Mouse (Mus musculus): Measurements from ENCODE around the gene Lrp5. TPM values are rescaled to one million over a fixed set of nuclear protein-coding genes. Genes with fewer than 3 reads are reported as not detected.

Gene Lrp5
- polyA plus RNA-seq, 1 experiment from 2014 or later, result 44.9 TPM

DNA sequence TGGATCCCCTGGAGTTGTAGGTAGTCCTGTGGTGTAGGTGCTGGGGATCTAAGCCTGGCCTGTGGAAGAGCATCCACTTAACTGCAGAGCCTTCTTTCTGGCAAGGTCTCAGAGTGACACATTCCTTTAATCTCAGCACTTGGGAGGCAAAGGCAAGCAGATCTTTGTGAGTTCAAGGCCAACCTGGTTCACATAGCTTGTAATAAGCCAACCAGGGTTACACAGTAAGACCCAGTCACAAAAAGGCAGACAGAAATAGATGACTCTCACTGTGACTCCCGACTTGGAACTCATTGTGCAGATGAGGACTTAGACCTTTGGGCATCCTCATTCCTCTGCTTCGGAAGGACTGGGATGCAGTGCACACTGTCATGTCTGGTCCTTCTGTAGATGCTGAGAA, 24.1 kb upstream of the Lrp5 start:
- H3K27me3 ChIP-seq, result no peaks in the 10 kb centered on the region
- no peak for ATAC-seq
- ChIA-PET POLR2A (interaction anchor here (0.7 kb wide), 1 partner anchor 68 kb away, joined by 3 read pairs; no protein-coding TSS in a partner anchor), CTCF (interaction anchor here (1.0 kb wide), 1 partner anchor 8 kb away, joined by 3 read pairs; no protein-coding TSS in a partner anchor)
- TF ChIP-seq CTCF (IDR thresholded peaks at IDR 0.05), result no peak
- in situ Hi-C loops (cut with MboI; ENCODE audit: low pct_unique_long_range_greater_than_20kb), result no loop called here
- no peak for DNase-seq (ENCODE audit: low read depth, low spot score)

DNA sequence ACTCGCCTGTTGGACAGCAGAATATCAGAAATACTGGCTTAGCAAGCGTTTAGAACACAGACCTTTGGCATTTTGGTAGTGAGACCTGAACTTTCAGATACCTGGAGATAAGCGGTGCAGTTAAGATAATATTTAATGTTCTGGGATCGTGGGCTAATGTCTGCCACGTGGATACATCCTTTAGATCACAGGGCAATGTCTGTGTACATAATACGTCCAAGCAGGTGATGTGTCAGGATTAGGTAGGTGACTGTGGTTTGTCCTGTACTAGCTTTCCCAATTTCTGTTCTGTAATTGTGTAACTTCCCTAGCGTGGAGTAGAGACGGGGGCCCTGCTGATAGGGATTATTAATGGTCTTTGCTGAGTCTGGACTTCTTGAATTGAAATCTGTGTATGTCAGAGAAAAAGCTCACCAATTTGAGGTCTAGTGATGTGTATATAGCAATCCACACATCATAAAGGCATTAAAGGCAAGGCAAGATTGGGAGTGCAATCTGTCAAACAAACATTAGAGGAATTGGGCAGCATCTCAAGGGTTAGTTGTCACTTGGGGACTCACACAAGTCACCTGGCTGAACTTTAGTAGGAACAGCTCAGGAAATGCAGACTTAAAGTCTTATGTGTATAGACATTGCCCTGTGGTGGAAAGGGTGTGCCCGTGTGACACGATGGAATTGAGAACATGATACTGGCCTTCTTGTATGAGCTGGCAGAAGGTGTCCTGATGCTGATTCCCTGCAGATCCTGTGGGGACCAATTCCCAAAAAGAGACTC, 22.8 kb upstream of the Lrp5 start:
- no peak for ATAC-seq
- in situ Hi-C loops (cut with MboI; ENCODE audit: low pct_unique_long_range_greater_than_20kb), result loop anchor here (5.0 kb wide), 1 partner anchor 87 kb away; no protein-coding TSS in a partner anchor
- DNase-seq (ENCODE audit: low read depth, low spot score), result no peak
- TF ChIP-seq CTCF (IDR thresholded peaks at IDR 0.05), result no peak
- ChIA-PET POLR2A (interaction anchor here (0.6 kb wide), 1 partner anchor 8 kb away, joined by 3 read pairs; no protein-coding TSS in a partner anchor), CTCF (interaction anchor here (0.9 to 1.3 kb wide), 4 partner anchors 9 to 13 kb away, joined by 3 to 6 read pairs (median 4); no protein-coding TSS in a partner anchor)
- no peaks in the 10 kb centered on the region for H3K27me3 ChIP-seq

DNA sequence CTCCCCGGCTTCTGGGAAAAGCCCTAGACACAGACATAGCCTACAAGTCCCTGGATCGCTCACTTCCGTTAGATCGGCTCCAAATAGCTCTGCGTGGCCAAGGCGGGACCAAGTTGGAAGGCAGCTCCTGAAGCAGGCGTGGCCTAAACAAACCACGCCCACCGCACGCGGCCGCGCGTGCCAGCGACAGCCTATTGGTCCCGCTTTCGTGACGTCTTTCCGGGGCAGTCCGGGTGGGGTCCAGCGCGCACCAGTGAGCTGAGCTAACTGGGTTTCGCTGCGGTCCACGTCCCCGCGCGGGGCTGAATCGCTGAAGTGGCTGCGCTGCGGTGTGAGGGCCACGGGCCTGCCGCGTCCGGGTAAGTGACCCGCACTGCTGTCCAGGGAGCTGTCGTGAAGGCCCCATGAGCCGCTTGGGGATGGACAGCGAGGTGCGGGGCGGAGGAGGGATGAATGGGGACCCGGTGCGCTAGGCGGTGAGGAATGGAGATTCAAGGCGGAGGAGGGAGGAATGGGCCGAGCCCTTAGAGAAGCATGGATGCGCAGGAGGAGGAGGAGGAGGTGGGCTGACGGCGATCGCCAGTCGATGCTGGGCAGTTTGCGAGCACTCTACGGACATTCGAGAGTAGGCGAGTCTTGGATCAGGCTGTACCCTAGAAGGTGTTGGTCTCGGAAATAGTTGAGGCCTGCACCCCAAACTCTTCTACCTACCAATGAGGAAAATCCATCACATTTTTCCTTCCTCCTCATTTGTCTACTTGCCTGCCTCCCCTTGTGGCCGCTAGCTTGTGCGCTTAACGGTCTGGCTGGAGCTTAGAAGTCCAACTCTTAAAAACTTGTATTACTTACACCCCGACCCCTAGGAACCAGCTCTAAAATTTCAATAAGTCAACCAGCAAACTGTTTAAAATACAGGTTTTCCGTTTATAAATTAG, 22.0 kb upstream of the Lrp5 start, which contains the start of gene 1810055G02Rik:
Gene 1810055G02Rik, plus strand, starts transcription at position 216 of the 935 bp plus-strand sequence.
- TF ChIP-seq CTCF (IDR thresholded peaks at IDR 0.05), result no peak
- ChIA-PET POLR2A (interaction anchor here (0.6 to 1.6 kb wide), 2 partner anchors 9 to 14 kb away, joined by 3 read pairs; no protein-coding TSS in a partner anchor), CTCF (interaction anchor here (1.0 to 1.3 kb wide), 5 partner anchors 9 to 108 kb away, joined by 3 to 6 read pairs (median 4); no protein-coding TSS in a partner anchor)
- ATAC-seq (peak; percentile 95), DNase-seq (ENCODE audit: low read depth, low spot score) (peak; percentile 92)
- H3K27me3 ChIP-seq, result no peaks in the 10 kb centered on the region
- in situ Hi-C loops (cut with MboI; ENCODE audit: low pct_unique_long_range_greater_than_20kb), result loop anchor here (5.0 kb wide), 1 partner anchor 86 kb away; no protein-coding TSS in a partner anchor

DNA sequence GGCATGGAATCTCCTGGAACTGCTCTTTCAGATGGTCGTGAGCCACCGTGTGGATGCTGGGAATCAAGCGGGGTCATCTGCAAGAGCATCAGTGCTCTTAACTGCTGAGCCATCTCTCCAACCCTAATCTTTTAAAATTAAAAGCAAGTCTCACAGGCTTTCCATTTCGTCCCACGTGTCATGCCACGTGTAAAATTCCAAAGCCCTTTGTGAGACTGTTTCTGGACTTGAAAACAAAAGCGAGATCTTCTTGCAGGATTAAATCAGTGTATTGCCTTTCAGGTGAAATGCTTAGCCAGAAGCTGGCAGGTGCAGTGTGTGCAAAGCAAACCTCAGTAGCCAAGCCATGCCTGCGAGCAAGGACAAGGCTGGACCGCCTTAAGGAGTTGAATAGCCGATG, 21.2 kb upstream of the Lrp5 start:
- ATAC-seq, result peak; percentile 14
- no peak for TF ChIP-seq CTCF (IDR thresholded peaks at IDR 0.05)
- POLR2A ChIA-PET, result interaction anchor here (1.6 kb wide), 1 partner anchor 13 kb away, joined by 3 read pairs; no protein-coding TSS in a partner anchor
- CTCF ChIA-PET, result interaction anchor here (1.0 to 1.2 kb wide), 2 partner anchors 69 to 107 kb away, joined by 3 to 4 read pairs; no protein-coding TSS in a partner anchor
- no peak for DNase-seq (ENCODE audit: low read depth, low spot score)
- H3K27me3 ChIP-seq, result no peaks in the 10 kb centered on the region
- in situ Hi-C loops (cut with MboI; ENCODE audit: low pct_unique_long_range_greater_than_20kb), result loop anchor here (5.0 kb wide), 1 partner anchor 85 kb away; no protein-coding TSS in a partner anchor

DNA sequence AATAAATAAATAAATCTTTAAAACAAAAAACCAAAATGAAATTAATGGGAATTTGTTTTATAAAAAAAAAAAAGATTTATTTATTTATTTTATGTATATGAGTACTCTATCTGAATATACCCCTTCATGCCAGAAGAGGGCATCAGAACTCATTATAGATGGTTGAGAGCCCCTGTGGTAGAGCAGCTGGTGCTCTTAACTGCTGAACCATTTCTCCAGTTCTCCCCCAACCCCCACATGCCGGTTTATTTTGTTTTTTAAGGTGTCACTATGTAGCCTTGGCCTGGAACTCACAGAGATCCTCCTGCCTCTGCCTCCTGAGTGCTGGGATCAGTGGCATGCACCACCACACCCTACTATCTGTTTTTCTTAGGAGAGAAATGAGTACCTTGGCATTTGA, 19.9 kb upstream of the Lrp5 start:
- POLR2A ChIA-PET, result interaction anchor here (0.7 kb wide), 1 partner anchor 27 kb away, joined by 3 read pairs; no protein-coding TSS in a partner anchor
- no peak for TF ChIP-seq CTCF (IDR thresholded peaks at IDR 0.05)
- H3K27me3 ChIP-seq, result no peaks in the 10 kb centered on the region
- in situ Hi-C loops (cut with MboI; ENCODE audit: low pct_unique_long_range_greater_than_20kb), result loop anchor here (5.0 kb wide), 1 partner anchor 84 kb away; no protein-coding TSS in a partner anchor
- CTCF ChIA-PET, result no interaction called here
- ATAC-seq, result no peak
- DNase-seq (ENCODE audit: low read depth, low spot score), result no peak

DNA sequence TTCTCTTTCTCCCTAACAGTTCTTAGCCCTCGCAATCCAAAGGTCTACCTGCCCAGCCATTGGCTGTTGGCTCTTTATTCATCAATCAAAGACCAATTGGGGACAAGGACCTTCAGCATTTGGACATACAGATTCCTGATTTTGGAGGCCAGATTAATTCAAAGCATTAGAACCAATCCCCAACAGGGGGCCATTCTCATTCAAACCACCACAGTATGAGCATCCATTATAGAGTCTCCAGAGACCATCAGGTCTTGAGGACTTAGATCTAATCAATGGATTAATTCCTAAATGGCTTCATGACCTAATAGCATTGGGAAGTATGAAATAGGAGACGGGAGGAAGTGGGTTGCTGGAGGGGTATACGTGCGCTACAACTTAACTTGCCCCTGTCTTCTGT, 16.1 kb upstream of the Lrp5 start:
- CTCF ChIA-PET, result interaction anchor here (4.2 kb wide), 1 partner anchor 78 kb away, joined by 28 read pairs; no protein-coding TSS in a partner anchor
- TF ChIP-seq CTCF (IDR thresholded peaks at IDR 0.05), result no peak
- POLR2A ChIA-PET, result no interaction called here

DNA sequence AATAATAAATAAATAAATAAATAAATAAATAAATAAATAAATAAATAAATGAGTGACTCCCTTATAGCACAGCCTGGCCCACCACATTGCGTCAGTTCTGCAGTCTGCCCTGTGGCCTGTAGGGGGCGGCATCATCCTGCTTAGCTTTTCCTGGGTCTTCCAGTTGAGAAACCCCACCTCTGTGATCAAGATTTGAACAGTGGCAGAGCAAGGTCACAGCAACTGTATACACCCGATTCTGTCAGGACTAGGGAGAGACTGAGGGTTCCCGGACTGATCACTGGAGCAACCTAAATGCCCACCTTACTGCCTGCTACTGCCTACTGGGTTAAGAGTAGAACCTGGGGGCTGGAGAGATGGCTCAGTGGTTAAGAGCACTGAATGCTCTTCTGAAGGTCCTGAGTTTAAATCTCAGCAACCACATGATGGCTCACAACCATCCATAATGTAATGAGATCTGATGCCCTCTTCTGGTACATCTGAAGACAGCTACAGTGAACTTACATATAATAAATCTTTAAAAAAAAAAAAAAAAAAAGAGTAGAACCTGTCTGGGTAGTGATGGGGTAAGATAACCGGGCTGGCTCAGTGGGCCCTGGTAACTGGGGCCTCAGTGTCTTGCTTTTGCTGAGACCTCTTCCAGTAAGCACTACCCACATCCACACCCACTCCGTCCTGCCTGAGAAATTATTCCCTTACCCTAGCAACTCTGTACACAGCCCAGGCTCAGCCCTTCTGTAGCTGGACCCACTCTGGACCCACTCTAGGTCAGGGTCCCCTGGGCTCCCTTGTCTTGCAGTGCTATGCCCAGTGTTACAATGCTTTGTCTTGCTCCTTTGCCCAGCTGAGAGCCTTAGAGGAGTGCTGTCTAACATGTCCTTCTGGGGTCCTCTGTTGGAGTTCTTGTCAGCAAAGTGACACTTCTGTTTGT, 13.4 kb upstream of the Lrp5 start:
- ATAC-seq (no peak), DNase-seq (ENCODE audit: low read depth, low spot score) (no peak)
- POLR2A ChIA-PET, result interaction anchor here (0.6 to 0.7 kb wide), 2 partner anchors 27 to 77 kb away, joined by 3 to 5 read pairs; no protein-coding TSS in a partner anchor
- TF ChIP-seq CTCF (IDR thresholded peaks at IDR 0.05), result peak; percentile 85
- CTCF ChIA-PET, result interaction anchor here (0.7 to 4.2 kb wide), 13 partner anchors 9 to 111 kb away, joined by 3 to 28 read pairs (median 4); partner anchors contain the start of gene 1810055G02Rik
- in situ Hi-C loops (cut with MboI; ENCODE audit: low pct_unique_long_range_greater_than_20kb), result no loop called here
- H3K27me3 ChIP-seq, result no peaks in the 10 kb centered on the region

More for the DNA sequence above, 16.1 kb upstream of the Lrp5 start:
- ATAC-seq (no peak), DNase-seq (ENCODE audit: low read depth, low spot score) (no peak)
- in situ Hi-C loops (cut with MboI; ENCODE audit: low pct_unique_long_range_greater_than_20kb), result no loop called here
- H3K27me3 ChIP-seq, result no peaks in the 10 kb centered on the region

DNA sequence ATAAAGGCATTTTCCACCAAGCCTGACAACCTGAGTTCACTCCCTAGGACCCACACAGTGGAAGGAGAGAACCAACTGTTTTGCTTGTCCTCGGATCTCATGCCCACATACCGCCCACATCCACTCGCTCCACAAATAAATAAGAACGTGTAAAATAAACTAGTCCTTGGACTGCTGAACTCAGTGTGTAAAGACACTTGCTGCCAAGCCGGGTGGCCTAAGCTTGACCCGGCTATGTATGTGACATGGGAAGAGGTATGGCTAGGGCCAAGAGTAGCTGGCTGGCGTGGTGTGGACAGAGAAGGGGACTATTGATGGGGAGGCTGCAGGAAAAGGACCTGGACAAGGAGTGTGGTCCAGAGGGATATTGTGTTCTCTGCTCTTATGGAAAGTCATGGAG, 11.7 kb upstream of the Lrp5 start:
- CTCF ChIA-PET, result interaction anchor here (1.0 to 1.4 kb wide), 4 partner anchors 17 to 109 kb away, joined by 3 to 5 read pairs (median 4); no protein-coding TSS in a partner anchor

DNA sequence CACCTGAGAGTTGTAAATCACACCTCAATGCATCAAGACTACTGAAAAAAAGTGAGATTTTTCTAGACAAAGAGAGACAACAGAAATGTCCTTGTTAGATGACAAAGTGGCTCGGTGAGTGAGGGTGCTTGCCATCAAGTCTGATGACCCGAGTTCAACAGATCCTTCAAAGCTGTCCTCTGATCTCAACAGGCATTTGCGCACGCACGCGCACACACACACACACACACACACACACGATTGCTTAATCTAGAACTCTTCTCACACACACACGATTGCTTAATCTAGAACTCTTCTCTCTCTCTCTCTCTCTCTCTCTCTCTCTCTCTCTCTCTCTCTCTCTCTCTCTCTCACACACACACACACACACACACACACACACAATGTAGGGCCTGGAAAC, 9.6 kb upstream of the Lrp5 start:
- ATAC-seq, result no peak
- ChIA-PET CTCF (no interaction called here), POLR2A (no interaction called here)
- no peak for DNase-seq (ENCODE audit: low read depth, low spot score)
- no peak for TF ChIP-seq CTCF (IDR thresholded peaks at IDR 0.05)
- H3K27me3 ChIP-seq, result no peaks in the 10 kb centered on the region
- in situ Hi-C loops (cut with MboI; ENCODE audit: low pct_unique_long_range_greater_than_20kb), result no loop called here

More for the DNA sequence above, 11.7 kb upstream of the Lrp5 start:
- TF ChIP-seq CTCF (IDR thresholded peaks at IDR 0.05), result no peak
- no peaks in the 10 kb centered on the region for H3K27me3 ChIP-seq
- POLR2A ChIA-PET, result interaction anchor here (0.6 kb wide), 1 partner anchor 71 kb away, joined by 3 read pairs; no protein-coding TSS in a partner anchor
- in situ Hi-C loops (cut with MboI; ENCODE audit: low pct_unique_long_range_greater_than_20kb), result no loop called here
- DNase-seq (ENCODE audit: low read depth, low spot score), result no peak
- no peak for ATAC-seq
